Mouse (Mus musculus) G1E (cell line): ENCODE measurements around the gene Mchr1. TPM values are rescaled to one million over a fixed set of nuclear protein-coding genes. Genes with fewer than 3 reads are reported as not detected.

ENCODE experiments used
- ATAC-seq: 2 replicates; pipeline ENCODE4 v1.8.0; 2016; ENCODE audit warnings: mild to moderate bottlenecking; ENCODE audit not compliant: insufficient number of reproducible peaks, poor library complexity, low FRiP score, severe bottlenecking; ENCODE audit errors: extremely low read depth
- DNase-seq: peaks from one replicate; pipeline ENCODE4 v3.0.0; 2012; ENCODE audit warnings: low spot score
- H3K27me3 ChIP-seq: 2 replicates; pipeline ENCODE4 v1.6.1; 2012; ENCODE audit warnings: mild to moderate bottlenecking, low read length, inconsistent platforms; ENCODE audit not compliant: insufficient read depth
- H3K36me3 ChIP-seq: replicated peaks from 2 replicates; pipeline ENCODE3; 2012; ENCODE audit warnings: mild to moderate bottlenecking, inconsistent platforms
- H3K4me1 ChIP-seq: 2 replicates; pipeline ENCODE4 v1.6.1; 2012; ENCODE audit warnings: low read depth, low read length, inconsistent platforms, mixed read lengths; ENCODE audit not compliant: insufficient read depth
- H3K4me3 ChIP-seq: 2 replicates; pipeline ENCODE4 v1.5.1; 2012; ENCODE audit warnings: low read depth, mild to moderate bottlenecking, inconsistent platforms, low read length, moderate library complexity, mixed read lengths
- H3K9me3 ChIP-seq: replicated peaks from 2 replicates; pipeline ENCODE4 v1.6.1; 2012; ENCODE audit warnings: inconsistent platforms
- CTCF ChIP-seq: IDR thresholded peaks from 2 replicates; pipeline ENCODE4 v1.5.1; 2012; ENCODE audit warnings: low read depth, low read length, inconsistent platforms, mixed read lengths
- GATA1 ChIP-seq: IDR thresholded peaks from 2 replicates; pipeline ENCODE4 v1.6.1; 2012; ENCODE audit warnings: borderline replicate concordance, low read length, inconsistent platforms, mixed read lengths
- GATA2 ChIP-seq: IDR thresholded peaks from 2 replicates; pipeline ENCODE4 v1.6.1; 2012; ENCODE audit warnings: low read depth, low read length, inconsistent platforms, borderline replicate concordance
- POLR2AphosphoS5 ChIP-seq: IDR thresholded peaks from 2 replicates; pipeline ENCODE4 v1.6.1; 2012; ENCODE audit warnings: low read depth, low read length, inconsistent platforms; ENCODE audit not compliant: insufficient replicate concordance
- TAL1 ChIP-seq: conservative IDR thresholded peaks from 2 replicates; pipeline ENCODE4 v1.6.1; 2012; ENCODE audit warnings: low read depth, low read length, inconsistent platforms, mixed read lengths
- polyA plus RNA-seq: library from polyadenylated mRNA; stranded (reverse); fragments of >175 nt; gene quantifications from 2 replicates; pipeline ENCODE4 v1.2.3, GENCODE M21; 2012
- total RNA-seq, 2 experiments: library from RNA; stranded (forward) in 1 of 2; stranded (reverse) in 1 of 2; fragments of 200-1000 nt in 1 of 2; fragments of >200 nt in 1 of 2; fragmentation: Nextera tagmentation in 1 of 2; gene quantifications; 2 replicates each; pipeline ENCODE4 v1.2.3; 2014 to 2017

The Mchr1 gene
- total RNA-seq (2014; fragmentation: Nextera tagmentation) (not detected in 2 replicates), total RNA-seq (2017) (0.22 TPM in 1 of 2 replicates, not detected in the other), polyA plus RNA-seq (not detected in 2 replicates)

- Histone ChIP-seq H3K4me3 (no peak within 1 kb of the TSS), H3K9me3 (no peaks in the 10 kb centered on the region), H3K36me3 (no peaks in the 10 kb centered on the region), H3K4me1 (no peaks in the 10 kb centered on the region), H3K27me3 (peaks cover 38% of the 10 kb centered on the region)
- no peak for ATAC-seq
- DNase-seq: no peak
- TF ChIP-seq GATA1 (no peak), TAL1 (no peak), POLR2AphosphoS5 (no peak), CTCF (no peak), GATA2 (no peak)
Observed at GRCm38 (mm10) chr15:81235086-81235920, at the start of gene Mchr1. Gene Mchr1, plus strand, starts transcription at chr15:81235499.

GRCm38 (mm10) chr15:81189061-81189460 is 46.2 kb upstream of the Mchr1 start:
- no peaks in the 10 kb centered on the region for H3K27me3 ChIP-seq
- DNase-seq: no peak
- H3K9me3 ChIP-seq: no peaks in the 10 kb centered on the region
- ATAC-seq: no peak
- TF ChIP-seq CTCF (no peak), TAL1 (no peak), GATA2 (no peak), POLR2AphosphoS5 (no peak), GATA1 (no peak)
- peaks cover 29% of the 10 kb centered on the region for H3K4me1 ChIP-seq
- peaks cover 10% of the 10 kb centered on the region for H3K36me3 ChIP-seq
- H3K4me3 ChIP-seq: no peak overlapping the region

GRCm38 (mm10) chr15:81190011-81190629 is 45.2 kb upstream of the Mchr1 start:
- Histone ChIP-seq H3K4me1 (peaks cover 26% of the 10 kb centered on the region), H3K36me3 (peaks cover 10% of the 10 kb centered on the region), H3K9me3 (no peaks in the 10 kb centered on the region), H3K4me3 (peak overlapping the region; percentile 89), H3K27me3 (no peaks in the 10 kb centered on the region; the same call in 1 of the 2 replicates)
- ATAC-seq (no peak), DNase-seq (peak; percentile 31)
- TF ChIP-seq CTCF (no peak), POLR2AphosphoS5 (no peak), TAL1 (no peak), GATA2 (no peak), GATA1 (no peak)

GRCm38 (mm10) chr15:81190630-81191178 is 44.6 kb upstream of the Mchr1 start, which contains the start of gene Mrtfa:
Gene Mrtfa, minus strand, starts transcription at chr15:81190757.
- Histone ChIP-seq H3K4me3 (peak within 1 kb of the TSS; percentile 89), H3K36me3 (peaks cover 10% of the 10 kb centered on the region), H3K9me3 (no peaks in the 10 kb centered on the region), H3K4me1 (peaks cover 29% of the 10 kb centered on the region), H3K27me3 (no peaks in the 10 kb centered on the region; the same call in none of the 2 replicates)
- ATAC-seq (peak; percentile 99), DNase-seq (peak; percentile 99)
- TF ChIP-seq POLR2AphosphoS5: no peak
- no peak for TF ChIP-seq CTCF
- TF ChIP-seq TAL1: no peak
- TF ChIP-seq GATA1: no peak
- TF ChIP-seq GATA2: no peak

GRCm38 (mm10) chr15:81191303-81191702 is 44.0 kb upstream of the Mchr1 start:
- TF ChIP-seq POLR2AphosphoS5 (no peak), GATA1 (no peak), TAL1 (no peak), GATA2 (no peak), CTCF (no peak)
- Histone ChIP-seq H3K27me3 (no peaks in the 10 kb centered on the region; the same call in none of the 2 replicates), H3K4me1 (peaks cover 27% of the 10 kb centered on the region), H3K36me3 (peaks cover 8% of the 10 kb centered on the region), H3K9me3 (no peaks in the 10 kb centered on the region), H3K4me3 (peak overlapping the region; percentile 89)
- ATAC-seq (no peak), DNase-seq (no peak)

GRCm38 (mm10) chr15:81192316-81192715 is 43.0 kb upstream of the Mchr1 start:
- no peak overlapping the region for H3K4me3 ChIP-seq
- DNase-seq (no peak), ATAC-seq (no peak)
- no peaks in the 10 kb centered on the region; the same call in none of the 2 replicates for H3K27me3 ChIP-seq
- TF ChIP-seq TAL1: no peak
- H3K4me1 ChIP-seq: peaks cover 30% of the 10 kb centered on the region
- peaks cover 4% of the 10 kb centered on the region for H3K36me3 ChIP-seq
- H3K9me3 ChIP-seq: no peaks in the 10 kb centered on the region
